Mouse (Mus musculus) gastrocnemius, postnatal 14 days (tissue): Measurements from ENCODE around the gene Gm20662. TPM values are rescaled to one million over a fixed set of nuclear protein-coding genes. Genes with fewer than 3 reads are reported as not detected.
A peak's percentile ranks its signal among the peaks of the same experiment; 100 is the strongest.
"Not testable (repeated sequence)": the region's sequence is repeated elsewhere in the genome, so short reads cannot be mapped to it uniquely, and the experiment has no call there.

ENCODE experiments used
- DNase-seq: peaks from one replicate; pipeline ENCODE4 v3.0.0; 2021; ENCODE audit warnings: mixed read lengths
- intact Hi-C: fragments of 180-260 bp; cut with DNase I; formaldehyde crosslinking; loops from one replicate; pipeline ENCODE4 v1.15.1; 2025; ENCODE audit warnings: low total_unique reads
- total RNA-seq, 2 experiments: library from RNA; stranded (reverse); gene quantifications; 2 replicates each; pipeline ENCODE4 v1.2.3; 2021

Gm20662 gene
- total RNA-seq, 2 experiments from 2014 or later: not detected

GRCm38 (mm10) chr9:108001922-108002770, 6.0 kb downstream of the Gm20662 start, which contains the start of gene Ip6k1:
TSS of gene Ip6k1 (plus strand) at chr9:108002501.
- DNase-seq: peak; percentile 100
- intact Hi-C loops: no loop called here

GRCm38 (mm10) chr9:108002778-108003530, 6.8 kb downstream of the Gm20662 start:
- DNase-seq: peak; percentile 56
- intact Hi-C loops: no loop called here

- intact Hi-C loops: no loop called here
- no peak for DNase-seq
Observed at GRCm38 (mm10) chr9:108003531-108003890, 7.4 kb downstream of the Gm20662 start.

GRCm38 (mm10) chr9:108008041-108008440, 11.9 kb downstream of the Gm20662 start:
- intact Hi-C loops: no loop called here
- DNase-seq: no peak

- DNase-seq: no peak
Observed at GRCm38 (mm10) chr9:108010385-108010784, 14.2 kb downstream of the Gm20662 start.

GRCm38 (mm10) chr9:108013577-108013976, 17.4 kb downstream of the Gm20662 start:
- intact Hi-C loops, DNase-seq: not testable (repeated sequence)

More at GRCm38 (mm10) chr9:108010385-108010784, 14.2 kb downstream of the Gm20662 start:
- intact Hi-C loops: no loop called here

- intact Hi-C loops: no loop called here
- no peak for DNase-seq
Observed at GRCm38 (mm10) chr9:108017127-108017526, 21.0 kb downstream of the Gm20662 start.

- intact Hi-C loops: no loop called here
- DNase-seq: no peak
Observed at GRCm38 (mm10) chr9:108020741-108021140, 24.6 kb downstream of the Gm20662 start.

- DNase-seq: no peak
- intact Hi-C loops: no loop called here
Observed at GRCm38 (mm10) chr9:108023216-108023615, 27.1 kb downstream of the Gm20662 start.

GRCm38 (mm10) chr9:108026584-108026983, 30.4 kb downstream of the Gm20662 start:
- intact Hi-C loops: no loop called here
- no peak for DNase-seq

- intact Hi-C loops: no loop called here
- no peak for DNase-seq
Observed at GRCm38 (mm10) chr9:108027867-108028266, 31.7 kb downstream of the Gm20662 start.

- DNase-seq: no peak
- intact Hi-C loops: no loop called here
Observed at GRCm38 (mm10) chr9:108032126-108032525, 36.0 kb downstream of the Gm20662 start.

GRCm38 (mm10) chr9:108035331-108036156, 39.4 kb downstream of the Gm20662 start:
- no peak for DNase-seq
- intact Hi-C loops: no loop called here

- intact Hi-C loops: no loop called here
- no peak for DNase-seq
Observed at GRCm38 (mm10) chr9:108044751-108045492, 48.8 kb downstream of the Gm20662 start.

- intact Hi-C loops: no loop called here
- DNase-seq: no peak
Observed at GRCm38 (mm10) chr9:108046582-108046981, 50.4 kb downstream of the Gm20662 start.

- intact Hi-C loops: no loop called here
- no peak for DNase-seq
Observed at GRCm38 (mm10) chr9:108047601-108048565, 51.7 kb downstream of the Gm20662 start.

GRCm38 (mm10) chr9:108048566-108048955, 52.4 kb downstream of the Gm20662 start:
- intact Hi-C loops: no loop called here
- DNase-seq: no peak

GRCm38 (mm10) chr9:108049016-108049455, 52.9 kb downstream of the Gm20662 start, which contains the start of gene Gmppb:
TSS of gene Gmppb (plus strand) at chr9:108049242.
- intact Hi-C loops: no loop called here
- peak; percentile 97 for DNase-seq
